Mouse (Mus musculus) midbrain, embryonic 10.5 days (tissue): ENCODE measurements around the gene Tmem185b. TPM values are rescaled to one million over a fixed set of nuclear protein-coding genes. Genes with fewer than 3 reads are reported as not detected.

Experiments used
- DNase-seq: peaks from one replicate; pipeline ENCODE4 v3.0.0-alpha.2; 2017; ENCODE audit warnings: low spot score
- H3K27ac ChIP-seq: fragments of 300-500 bp; sonication (generic); replicated peaks from 2 replicates; pipeline ENCODE4 v1.5.1; 2016; ENCODE audit warnings: mild to moderate bottlenecking
- H3K27me3 ChIP-seq: fragments of 300-500 bp; sonication (generic); 2 replicates; pipeline ENCODE4 v1.6.1; 2016; ENCODE audit warnings: low read depth, mild to moderate bottlenecking; ENCODE audit not compliant: poor library complexity, severe bottlenecking
- H3K36me3 ChIP-seq: fragments of 300-500 bp; sonication (generic); 2 replicates; pipeline ENCODE4 v1.6.1; 2016; ENCODE audit warnings: mild to moderate bottlenecking, moderate library complexity
- H3K4me1 ChIP-seq: fragments of 300-500 bp; sonication (generic); 2 replicates; pipeline ENCODE4 v1.6.1; 2016
- H3K4me3 ChIP-seq: fragments of 300-500 bp; sonication (generic); 2 replicates; pipeline ENCODE4 v1.5.1; 2016; ENCODE audit warnings: mild to moderate bottlenecking, moderate library complexity
- H3K9me3 ChIP-seq: fragments of 300-500 bp; sonication (generic); replicated peaks from 2 replicates; pipeline ENCODE4 v1.6.1; 2016; ENCODE audit warnings: mild to moderate bottlenecking
- WGBS: fragments of 180-500 bp; shearing (Covaris S2); methylation state at CpG from one replicate; pipeline ENCODE4 v1.1.7; 2016; 5-methylcytosine and 5-hydroxymethylcytosine counted together
- polyA plus RNA-seq: library from polyadenylated mRNA; unstranded; fragments of >200 nt; fragmentation: Nextera tagmentation; extraction: Ambion mirVana; gene quantifications from 2 replicates; pipeline ENCODE4 v1.2.1, GENCODE M21; 2016

The Tmem185b gene
- polyA plus RNA-seq, 1 experiment from 2014 or later = 24.1 TPM

GRCm38 (mm10) chr1:119494024-119494711, 31.8 kb upstream of the Tmem185b start:
- H3K4me3 ChIP-seq = no peak overlapping the region
- H3K9me3 ChIP-seq = no peaks in the 10 kb centered on the region
- DNase-seq = no peak
- peaks cover 4% of the 10 kb centered on the region for H3K4me1 ChIP-seq
- WGBS = 95% methylated on average over 2 of the region's 2 CpGs
- H3K27ac ChIP-seq = no peak overlapping the region
- H3K36me3 ChIP-seq = no peaks in the 10 kb centered on the region
- no peaks in the 10 kb centered on the region for H3K27me3 ChIP-seq

- H3K27ac ChIP-seq = no peak overlapping the region
- 90% methylated on average over 9 of the region's 9 CpGs for WGBS
- no peaks in the 10 kb centered on the region for H3K36me3 ChIP-seq
- no peaks in the 10 kb centered on the region for H3K27me3 ChIP-seq
- H3K4me1 ChIP-seq = peaks cover 4% of the 10 kb centered on the region
- DNase-seq = no peak
- no peak overlapping the region for H3K4me3 ChIP-seq
- H3K9me3 ChIP-seq = no peaks in the 10 kb centered on the region
Measured at GRCm38 (mm10) chr1:119494712-119495395, 31.1 kb upstream of the Tmem185b start.

- Histone ChIP-seq H3K36me3 (no peaks in the 10 kb centered on the region), H3K4me1 (peaks cover 4% of the 10 kb centered on the region), H3K27me3 (no peaks in the 10 kb centered on the region), H3K9me3 (no peaks in the 10 kb centered on the region), H3K4me3 (no peak overlapping the region), H3K27ac (no peak overlapping the region)
- DNase-seq = no peak
- WGBS = 89% methylated on average over 6 of the region's 6 CpGs
Measured at GRCm38 (mm10) chr1:119495396-119495775, 30.6 kb upstream of the Tmem185b start.

DNA sequence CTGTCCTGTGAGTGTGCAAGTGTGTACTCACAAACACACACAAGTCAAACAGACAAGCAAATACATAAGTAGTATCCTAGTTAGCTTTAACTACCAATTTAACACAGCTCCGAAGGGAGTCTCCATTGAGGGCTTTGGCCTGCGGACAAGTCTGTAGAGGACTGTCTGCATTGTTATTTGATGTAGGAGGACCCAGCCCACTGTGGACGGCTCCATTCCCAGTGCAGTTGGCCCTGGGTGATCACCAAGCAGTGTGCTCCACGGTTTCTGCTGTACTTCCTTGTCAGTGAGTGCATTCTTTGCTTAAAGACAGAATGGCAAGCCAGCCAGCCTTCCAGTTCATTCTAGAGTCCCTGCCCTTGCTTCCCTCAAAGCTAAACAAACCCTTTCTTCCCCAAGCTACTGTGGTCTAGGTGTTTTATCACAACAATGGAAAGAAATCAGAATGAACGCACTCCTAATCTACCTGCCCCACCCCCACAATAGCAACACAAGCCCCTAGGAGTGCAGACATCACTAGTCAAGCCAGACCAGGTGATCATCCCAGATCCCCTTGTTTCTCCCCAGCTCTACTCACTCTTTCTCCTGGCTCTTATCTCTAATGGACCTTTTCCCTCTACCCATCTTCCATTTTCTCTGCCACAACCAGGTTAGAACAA, 28.5 kb upstream of the Tmem185b start:
- H3K4me1 ChIP-seq = no peaks in the 10 kb centered on the region; the same call in 1 of the 2 replicates
- H3K36me3 ChIP-seq = peaks cover 5% of the 10 kb centered on the region; the same call in 1 of the 2 replicates
- no peak overlapping the region for H3K27ac ChIP-seq
- DNase-seq = no peak
- 76% methylated on average over 5 of the region's 5 CpGs for WGBS
- H3K4me3 ChIP-seq = no peak overlapping the region
- H3K9me3 ChIP-seq = no peaks in the 10 kb centered on the region
- H3K27me3 ChIP-seq = no peaks in the 10 kb centered on the region

DNA sequence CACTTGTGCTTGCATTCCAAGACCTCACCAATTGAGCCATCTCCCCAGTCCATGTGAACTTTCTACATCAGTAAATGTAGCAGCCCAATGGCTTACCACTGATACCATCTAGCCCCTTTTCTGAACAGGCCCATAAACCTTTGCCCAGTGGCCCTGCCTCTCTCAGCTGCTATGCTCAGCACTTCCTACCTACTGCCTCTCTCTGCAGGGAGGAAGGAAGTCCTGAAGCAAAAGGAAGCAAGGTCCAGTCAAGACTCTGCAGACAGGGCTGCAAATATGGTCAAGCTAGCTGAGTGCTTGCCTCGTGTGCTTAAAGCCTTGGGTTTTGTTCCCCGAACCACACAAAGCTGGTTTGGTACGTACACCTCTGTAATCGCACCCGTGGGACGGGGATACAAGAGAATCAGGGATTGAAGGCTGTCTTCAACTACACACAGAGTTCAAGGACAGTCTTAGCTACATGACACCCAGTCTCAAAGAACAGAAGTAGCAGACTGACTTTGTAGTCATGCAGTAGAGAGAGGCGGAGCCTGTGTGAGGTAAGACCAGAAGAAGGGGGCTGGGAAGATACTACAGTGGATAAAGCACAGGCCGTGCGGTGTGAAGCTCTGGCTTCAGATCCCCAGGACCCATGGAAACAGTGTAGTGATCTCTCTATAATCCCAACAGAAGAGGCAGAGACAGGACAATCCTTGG, 27.3 kb upstream of the Tmem185b start:
- Histone ChIP-seq H3K4me1 (peaks cover 10% of the 10 kb centered on the region), H3K27ac (no peak overlapping the region), H3K9me3 (no peaks in the 10 kb centered on the region), H3K27me3 (peaks cover 6% of the 10 kb centered on the region), H3K4me3 (no peak overlapping the region), H3K36me3 (peaks cover 5% of the 10 kb centered on the region; the same call in 1 of the 2 replicates)
- DNase-seq = no peak
- 83% methylated on average over 9 of the region's 9 CpGs for WGBS

- H3K27me3 ChIP-seq = peaks cover 8% of the 10 kb centered on the region
- 95% methylated on average over 10 of the region's 10 CpGs for WGBS
- no peak overlapping the region for H3K27ac ChIP-seq
- no peak overlapping the region for H3K4me3 ChIP-seq
- DNase-seq = no peak
- H3K9me3 ChIP-seq = no peaks in the 10 kb centered on the region
- H3K36me3 ChIP-seq = peaks cover 5% of the 10 kb centered on the region; the same call in 1 of the 2 replicates
- H3K4me1 ChIP-seq = peaks cover 18% of the 10 kb centered on the region
Measured at GRCm38 (mm10) chr1:119499456-119499855, 26.5 kb upstream of the Tmem185b start.

GRCm38 (mm10) chr1:119501881-119502280, 24.1 kb upstream of the Tmem185b start:
- peaks cover 26% of the 10 kb centered on the region for H3K4me1 ChIP-seq
- peaks cover 26% of the 10 kb centered on the region for H3K27me3 ChIP-seq
- H3K27ac ChIP-seq = no peak overlapping the region
- WGBS = 84% methylated on average over 8 of the region's 8 CpGs
- H3K4me3 ChIP-seq = no peak overlapping the region
- H3K9me3 ChIP-seq = no peaks in the 10 kb centered on the region
- H3K36me3 ChIP-seq = peaks cover 5% of the 10 kb centered on the region; the same call in 1 of the 2 replicates
- DNase-seq = no peak

- H3K4me1 ChIP-seq = peaks cover 26% of the 10 kb centered on the region
- DNase-seq = no peak
- no peak overlapping the region for H3K27ac ChIP-seq
- peaks cover 33% of the 10 kb centered on the region for H3K27me3 ChIP-seq
- 94% methylated on average over 11 of the region's 11 CpGs for WGBS
- H3K9me3 ChIP-seq = no peaks in the 10 kb centered on the region
- H3K4me3 ChIP-seq = 0 out of 2 replicates have a peak overlapping the region, but pooled peaks have one; percentile 65
- peaks cover 5% of the 10 kb centered on the region; the same call in 1 of the 2 replicates for H3K36me3 ChIP-seq
Measured at GRCm38 (mm10) chr1:119502729-119503128, 23.2 kb upstream of the Tmem185b start.

DNA sequence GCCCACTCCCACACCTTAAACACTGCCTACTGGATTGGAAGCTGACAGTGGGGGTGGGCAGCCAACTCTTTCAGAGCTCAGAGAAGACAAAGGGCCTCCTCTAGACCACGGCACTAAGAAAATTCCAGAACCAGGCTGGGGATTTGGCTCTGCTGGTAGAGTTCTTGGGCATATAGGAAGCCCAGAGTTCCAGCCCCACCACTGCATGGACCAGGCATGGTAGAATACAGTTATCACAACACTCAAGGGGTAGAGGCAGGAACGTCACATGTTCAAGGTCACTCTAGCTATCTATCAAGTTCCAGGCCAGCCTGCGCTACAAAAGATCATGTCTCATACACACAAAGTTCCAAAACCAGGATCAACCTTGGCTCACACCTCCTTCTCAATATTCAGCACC, 22.8 kb upstream of the Tmem185b start:
- Histone ChIP-seq H3K4me1 (peaks cover 26% of the 10 kb centered on the region), H3K27ac (no peak overlapping the region), H3K36me3 (peaks cover 5% of the 10 kb centered on the region; the same call in 1 of the 2 replicates), H3K4me3 (peak overlapping the region; percentile 65; the same call in 1 of the 2 replicates), H3K27me3 (peaks cover 33% of the 10 kb centered on the region), H3K9me3 (no peaks in the 10 kb centered on the region)
- 91% methylated on average over 3 of the region's 3 CpGs for WGBS
- no peak for DNase-seq

- H3K36me3 ChIP-seq = peaks cover 5% of the 10 kb centered on the region; the same call in 1 of the 2 replicates
- 29% methylated on average over 5 of the region's 5 CpGs for WGBS
- peak overlapping the region; percentile 84 for H3K27ac ChIP-seq
- H3K9me3 ChIP-seq = no peaks in the 10 kb centered on the region
- peaks cover 33% of the 10 kb centered on the region for H3K27me3 ChIP-seq
- peaks cover 26% of the 10 kb centered on the region for H3K4me1 ChIP-seq
- peak overlapping the region; percentile 65 for H3K4me3 ChIP-seq
- DNase-seq = no peak
Measured at GRCm38 (mm10) chr1:119503808-119504207, 22.2 kb upstream of the Tmem185b start.

- peak; percentile 95 for DNase-seq
- Histone ChIP-seq H3K4me1 (peaks cover 26% of the 10 kb centered on the region), H3K9me3 (no peaks in the 10 kb centered on the region), H3K36me3 (peaks cover 5% of the 10 kb centered on the region; the same call in 1 of the 2 replicates), H3K4me3 (peak within 1 kb of the TSS; percentile 65), H3K27ac (peak within 1 kb of the TSS; percentile 84), H3K27me3 (peaks cover 33% of the 10 kb centered on the region)
- under 1% methylated on average over 57 of the region's 57 CpGs for WGBS
Measured at GRCm38 (mm10) chr1:119504260-119505062, 21.5 kb upstream of the Tmem185b start, which contains the start of gene Ralb. Gene Ralb (minus strand): TSS chr1:119504794.
